Mouse (Mus musculus) heart, postnatal 25 days (tissue): ENCODE data around the gene Casc1. TPM values are rescaled to one million over a fixed set of nuclear protein-coding genes. Genes with fewer than 3 reads are reported as not detected.
"Not testable (repeated sequence)": the region's sequence is repeated elsewhere in the genome, so short reads cannot be mapped to it uniquely, and the experiment has no call there.

Experiments used
- DNase-seq: peaks from one replicate; pipeline ENCODE4 v3.0.0; 2022; ENCODE audit warnings: low spot score
- intact Hi-C: fragments of 180-260 bp; cut with DNase I; formaldehyde crosslinking; loops from one replicate; pipeline ENCODE4 v1.15.1; 2025
- total RNA-seq, 2 experiments: library from RNA; stranded (reverse); gene quantifications; 2 replicates each; pipeline ENCODE4 v1.2.3; 2021

Gene Casc1
- total RNA-seq, 2 experiments from 2014 or later, result 0.91 to 1.0 TPM

GRCm38 (mm10) chr6:145145173-145145572, 65.6 kb downstream of the Casc1 start:
- intact Hi-C loops, result no loop called here
- no peak for DNase-seq

GRCm38 (mm10) chr6:145141827-145142226, 69.0 kb downstream of the Casc1 start:
- intact Hi-C loops, result no loop called here
- no peak for DNase-seq

DNA sequence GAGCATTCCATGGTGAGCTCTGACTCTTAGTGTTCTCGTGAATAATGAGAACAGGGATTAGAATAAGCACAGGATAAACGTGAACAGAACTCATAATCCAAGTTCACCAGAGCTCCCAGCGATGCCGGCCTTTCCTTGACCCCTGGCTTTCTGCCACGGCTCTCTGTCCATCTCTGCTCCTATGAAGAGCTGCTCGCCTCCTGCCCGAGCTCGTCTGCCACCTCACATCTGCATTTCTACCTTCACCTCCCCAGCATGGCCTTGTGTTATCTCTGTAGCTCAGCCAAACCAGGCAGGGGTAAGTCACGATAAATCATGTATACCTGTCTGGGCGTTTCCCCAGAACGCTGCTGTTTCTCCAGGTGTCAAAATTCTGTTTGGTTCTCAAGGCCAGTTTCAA, 70.1 kb downstream of the Casc1 start:
- intact Hi-C loops, result no loop called here
- DNase-seq, result no peak

GRCm38 (mm10) chr6:145139776-145140475, 70.9 kb downstream of the Casc1 start:
- DNase-seq, result no peak
- intact Hi-C loops, result no loop called here

DNA sequence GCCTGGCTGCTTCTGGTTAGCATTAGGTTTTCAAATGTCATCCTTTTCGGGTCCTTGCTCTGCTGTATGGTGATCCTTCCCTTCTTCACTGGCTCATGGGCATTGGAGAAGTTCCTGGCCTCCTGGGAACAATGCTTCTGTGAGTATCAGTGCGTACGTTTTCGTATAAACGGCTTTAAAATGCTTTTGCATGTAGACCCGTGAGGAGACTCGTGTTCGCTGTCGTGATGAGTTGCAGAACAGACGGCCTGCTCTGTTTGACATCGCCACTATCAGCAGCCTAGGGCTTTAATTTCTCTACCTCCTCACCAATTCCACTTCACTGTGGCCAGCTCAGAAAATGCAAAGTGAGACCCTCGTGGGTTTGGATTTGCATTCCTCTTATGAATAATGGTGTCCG, 71.6 kb downstream of the Casc1 start:
- no peak for DNase-seq
- intact Hi-C loops, result no loop called here

DNA sequence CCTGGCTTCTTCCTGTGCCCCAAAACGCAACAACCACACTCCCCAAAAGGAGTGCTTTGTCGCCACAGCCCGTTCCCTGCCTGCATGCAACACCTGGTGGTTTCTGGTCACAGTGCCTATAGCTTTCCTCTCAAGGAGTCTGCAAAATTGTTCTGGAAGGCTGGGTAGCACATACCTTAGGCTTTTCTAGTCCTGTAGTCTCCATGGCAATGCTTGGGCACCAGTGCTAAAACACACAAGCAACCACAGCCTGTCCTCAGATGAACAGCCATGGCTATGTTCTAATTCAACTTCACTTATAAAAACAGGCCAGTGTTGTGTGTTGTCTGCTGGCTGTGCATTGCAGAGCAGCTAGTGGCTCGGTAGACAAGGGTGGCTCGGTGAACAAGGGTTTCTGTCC, 74.0 kb downstream of the Casc1 start:
- intact Hi-C loops, result no loop called here
- no peak for DNase-seq

GRCm38 (mm10) chr6:145135804-145136203, 75.0 kb downstream of the Casc1 start:
- no peak for DNase-seq
- intact Hi-C loops, result no loop called here

DNA sequence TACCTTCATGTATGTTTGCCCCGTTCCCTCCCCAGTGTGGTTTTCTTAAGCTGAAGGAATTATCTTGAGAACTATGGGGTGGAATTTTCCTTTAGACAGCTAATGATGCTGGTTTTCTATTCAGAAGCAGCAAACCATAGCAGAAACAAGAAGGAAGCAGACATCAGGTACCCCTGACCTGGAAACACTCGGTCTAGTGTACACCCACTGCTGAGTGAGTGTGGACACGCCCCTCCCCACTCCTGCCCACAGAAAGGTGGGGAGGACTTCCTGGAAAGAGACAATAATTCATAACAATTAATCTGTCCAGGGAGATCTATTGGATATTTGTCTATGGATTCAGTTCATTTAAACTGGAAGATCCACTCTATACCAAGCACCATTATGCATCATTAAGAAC, 75.5 kb downstream of the Casc1 start:
- no peak for DNase-seq
- intact Hi-C loops, result no loop called here

GRCm38 (mm10) chr6:145132969-145133368, 77.8 kb downstream of the Casc1 start:
- DNase-seq, intact Hi-C loops: not testable (repeated sequence)

DNA sequence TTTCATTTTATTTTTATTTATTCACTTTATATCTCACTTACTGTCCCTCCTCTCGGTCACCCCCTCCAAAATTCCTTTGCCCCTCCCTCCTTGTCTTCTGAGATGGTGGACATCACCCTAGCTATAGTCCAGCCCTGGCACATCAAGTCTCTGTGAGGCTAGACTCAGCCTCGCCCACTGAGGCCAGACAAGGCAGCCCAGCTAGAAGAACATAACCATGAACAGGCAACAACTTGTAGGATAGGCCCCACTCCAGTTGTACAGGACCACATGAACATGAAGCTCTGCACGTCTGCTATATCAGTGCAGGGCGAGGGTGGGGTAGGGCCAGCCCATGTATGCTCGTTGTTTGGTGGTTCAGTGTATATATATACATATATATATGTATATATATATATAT, 78.8 kb downstream of the Casc1 start:
- no peak for DNase-seq
- intact Hi-C loops, result no loop called here

GRCm38 (mm10) chr6:145129563-145129962, 81.2 kb downstream of the Casc1 start:
- intact Hi-C loops, result loop anchor here (5.0 kb wide), 1 partner anchor 43 kb away; no protein-coding TSS in a partner anchor
- DNase-seq, result no peak

GRCm38 (mm10) chr6:145127652-145128051, 83.2 kb downstream of the Casc1 start:
- intact Hi-C loops, result loop anchor here (5.0 kb wide), 1 partner anchor 45 kb away; no protein-coding TSS in a partner anchor
- no peak for DNase-seq

DNA sequence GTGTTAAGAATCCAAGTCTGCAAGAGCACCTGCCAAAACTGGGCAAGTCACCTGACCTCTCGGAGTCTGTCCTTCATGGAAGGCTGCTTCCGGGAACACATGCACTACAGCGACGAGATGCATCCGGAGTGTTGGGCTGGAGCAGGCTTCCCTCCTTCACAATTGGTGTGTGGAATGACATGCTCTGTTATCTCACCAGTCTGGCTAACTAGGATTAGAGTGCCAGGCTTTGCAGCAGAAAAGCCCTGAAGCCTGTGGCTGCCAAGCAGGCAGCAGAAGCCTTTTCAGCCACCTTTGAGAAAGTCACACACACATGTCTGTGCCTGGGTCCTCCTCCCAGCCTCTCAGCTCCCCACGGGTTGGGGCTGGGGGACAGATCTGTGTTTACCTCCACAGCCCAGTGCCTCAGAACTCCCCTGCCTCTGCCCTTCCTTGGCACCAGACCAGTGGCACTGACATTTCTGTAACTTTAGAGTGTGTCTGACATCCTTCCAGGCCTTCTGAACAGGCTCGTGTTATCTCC, 85.2 kb downstream of the Casc1 start:
- intact Hi-C loops, result loop anchor here (5.0 kb wide), 1 partner anchor 47 kb away; no protein-coding TSS in a partner anchor
- no peak for DNase-seq

Other genes starting within 250 kb of the Casc1 start
- 1 to 10 TPM; 1.5 to 1.6 TPM for gene Bcat1, start 134.8 kb downstream of the Casc1 start, total RNA-seq
- gene Lrmp, start 95.4 kb downstream of the Casc1 start, total RNA-seq, result 1 to 10 TPM; 2.0 to 2.7 TPM
- 100 to 1,000 TPM; 100 to 112 TPM for gene Etfrf1, start 129 bp upstream of the Casc1 start, total RNA-seq
- 10 to 100 TPM; 30.4 to 34.0 TPM for gene Kras, start 39.2 kb upstream of the Casc1 start, total RNA-seq